Mouse (Mus musculus) spleen, adult 2 months (tissue): ENCODE measurements around the gene Psma3.

Experiments
- CTCF ChIP-seq: fragments of 200-500 bp; IDR thresholded peaks from 2 replicates; pipeline ENCODE4 v1.5.1; 2011; ENCODE audit warnings: mild to moderate bottlenecking, inconsistent platforms; ENCODE audit not compliant: insufficient read depth, insufficient read length, insufficient replicate concordance; ENCODE audit errors: extremely low read depth
- POLR2A ChIP-seq: fragments of 200-500 bp; IDR thresholded peaks from 2 replicates; pipeline ENCODE4 v1.6.1; 2011; ENCODE audit warnings: low read depth, low read length, inconsistent platforms

DNA sequence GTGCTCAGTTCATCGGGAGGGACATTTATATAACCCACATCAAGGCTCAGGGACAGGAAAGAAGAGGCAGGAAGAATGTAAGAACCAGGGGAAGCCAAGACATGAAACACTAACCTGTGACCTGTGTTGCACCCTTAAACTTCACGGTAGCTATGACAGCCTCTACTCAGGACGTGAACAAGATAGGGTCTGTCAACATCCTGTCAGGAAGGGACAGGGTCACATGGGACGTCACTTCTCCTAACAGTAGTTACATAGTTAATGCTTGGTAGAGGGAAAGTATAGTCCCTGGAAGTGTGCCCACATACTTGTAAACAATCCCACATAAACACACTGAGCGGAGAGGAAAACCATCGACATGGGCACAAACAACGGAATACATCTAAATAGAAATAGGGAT, 32.5 kb downstream of the Psma3 start:
- no peak for TF ChIP-seq POLR2A
- no peak for TF ChIP-seq CTCF
